Mouse (Mus musculus): ENCODE data around the gene Hmga1. TPM values are rescaled to one million over a fixed set of nuclear protein-coding genes. Genes with fewer than 3 reads are reported as not detected.

Hmga1 gene
- 120 and 124 TPM in 2 replicates for polyA plus RNA-seq (2015; fragmentation: Nextera tagmentation; extraction: Ambion mirVana)

GRCm38 (mm10) chr17:27556315-27557011, at the start of gene Hmga1:
Gene Hmga1, plus strand, starts transcription at chr17:27556497.
- under 1% methylated on average over 69 of the region's 79 CpGs for WGBS
- Histone ChIP-seq H3K4me2 (replicated peaks) (peak within 1 kb of the TSS; percentile 90), H3K27ac (peak within 1 kb of the TSS; percentile 96), H3K4me3 (replicated peaks) (peak within 1 kb of the TSS; percentile 85), H3K4me1 (replicated peaks) (peaks cover 41% of the 10 kb centered on the region), H3K9me3 (no peaks in the 10 kb centered on the region), H3K9ac (replicated peaks) (peak within 1 kb of the TSS; percentile 86), H3K27me3 (peaks cover 12% of the 10 kb centered on the region), H3K36me3 (no peaks in the 10 kb centered on the region)
- peak; percentile 78 for ATAC-seq

GRCm38 (mm10) chr17:27506871-27507590, 49.3 kb upstream of the Hmga1 start:
- Histone ChIP-seq H3K4me3 (replicated peaks) (no peak overlapping the region), H3K4me2 (replicated peaks) (no peak overlapping the region), H3K9ac (replicated peaks) (peak overlapping the region; percentile 46; the same call in 1 of the 2 replicates), H3K4me1 (replicated peaks) (peaks cover 94% of the 10 kb centered on the region), H3K27me3 (peaks cover 44% of the 10 kb centered on the region), H3K36me3 (no peaks in the 10 kb centered on the region), H3K27ac (0 out of 2 replicates have a peak overlapping the region, but pooled peaks have one; percentile 11), H3K9me3 (no peaks in the 10 kb centered on the region)
- 86% methylated on average over 7 of the region's 7 CpGs for WGBS
- ATAC-seq, result no peak

- peaks cover 94% of the 10 kb centered on the region for H3K4me1 ChIP-seq (replicated peaks)
- H3K36me3 ChIP-seq, result no peaks in the 10 kb centered on the region
- 0 out of 2 replicates have a peak overlapping the region, but pooled peaks have one; percentile 46 for H3K9ac ChIP-seq (replicated peaks)
- no peak overlapping the region for H3K4me3 ChIP-seq (replicated peaks)
- ATAC-seq, result no peak
- no peaks in the 10 kb centered on the region for H3K9me3 ChIP-seq
- peaks cover 49% of the 10 kb centered on the region for H3K27me3 ChIP-seq
- no peak overlapping the region for H3K4me2 ChIP-seq (replicated peaks)
- WGBS, result 81% methylated on average over 7 of the region's 7 CpGs
- H3K27ac ChIP-seq, result 0 out of 2 replicates have a peak overlapping the region, but pooled peaks have one; percentile 11
Observed at GRCm38 (mm10) chr17:27507591-27507945, 48.7 kb upstream of the Hmga1 start.

- no peak overlapping the region for H3K27ac ChIP-seq
- no peaks in the 10 kb centered on the region for H3K36me3 ChIP-seq
- H3K9ac ChIP-seq (replicated peaks), result no peak overlapping the region
- peaks cover 50% of the 10 kb centered on the region for H3K27me3 ChIP-seq
- H3K4me1 ChIP-seq (replicated peaks), result peaks cover 90% of the 10 kb centered on the region
- H3K4me2 ChIP-seq (replicated peaks), result no peak overlapping the region
- no peak for ATAC-seq
- WGBS, result 53% methylated on average over 12 of the region's 12 CpGs
- H3K9me3 ChIP-seq, result no peaks in the 10 kb centered on the region
- no peak overlapping the region for H3K4me3 ChIP-seq (replicated peaks)
Observed at GRCm38 (mm10) chr17:27508002-27508401, 48.3 kb upstream of the Hmga1 start.

GRCm38 (mm10) chr17:27508513-27508912, 47.8 kb upstream of the Hmga1 start:
- Histone ChIP-seq H3K9ac (replicated peaks) (no peak overlapping the region), H3K4me3 (replicated peaks) (no peak overlapping the region), H3K9me3 (no peaks in the 10 kb centered on the region), H3K27ac (no peak overlapping the region), H3K4me1 (replicated peaks) (peaks cover 87% of the 10 kb centered on the region), H3K4me2 (replicated peaks) (no peak overlapping the region), H3K36me3 (no peaks in the 10 kb centered on the region), H3K27me3 (peaks cover 51% of the 10 kb centered on the region)
- 57% methylated on average over 5 of the region's 5 CpGs for WGBS
- ATAC-seq, result no peak

GRCm38 (mm10) chr17:27509056-27509455, 47.2 kb upstream of the Hmga1 start:
- H3K4me1 ChIP-seq (replicated peaks), result peaks cover 87% of the 10 kb centered on the region
- no peaks in the 10 kb centered on the region for H3K36me3 ChIP-seq
- peaks cover 56% of the 10 kb centered on the region for H3K27me3 ChIP-seq
- no peak overlapping the region for H3K9ac ChIP-seq (replicated peaks)
- no peak overlapping the region for H3K27ac ChIP-seq
- H3K9me3 ChIP-seq, result no peaks in the 10 kb centered on the region
- no peak overlapping the region for H3K4me2 ChIP-seq (replicated peaks)
- ATAC-seq, result no peak
- 76% methylated on average over 5 of the region's 5 CpGs for WGBS
- no peak overlapping the region for H3K4me3 ChIP-seq (replicated peaks)

GRCm38 (mm10) chr17:27510258-27511124, 45.8 kb upstream of the Hmga1 start:
- Histone ChIP-seq H3K4me3 (replicated peaks) (no peak overlapping the region), H3K4me1 (replicated peaks) (peaks cover 75% of the 10 kb centered on the region), H3K36me3 (no peaks in the 10 kb centered on the region), H3K9ac (replicated peaks) (peak overlapping the region; percentile 20; the same call in 1 of the 2 replicates), H3K27ac (peak overlapping the region; percentile 62; the same call in 1 of the 2 replicates), H3K4me2 (replicated peaks) (peak overlapping the region; percentile 97), H3K9me3 (no peaks in the 10 kb centered on the region), H3K27me3 (peaks cover 71% of the 10 kb centered on the region)
- WGBS, result 55% methylated on average over 9 of the region's 9 CpGs
- ATAC-seq, result no peak

- 85% methylated on average over 7 of the region's 7 CpGs for WGBS
- H3K4me1 ChIP-seq (replicated peaks), result peaks cover 67% of the 10 kb centered on the region
- H3K36me3 ChIP-seq, result no peaks in the 10 kb centered on the region
- peaks cover 71% of the 10 kb centered on the region for H3K27me3 ChIP-seq
- H3K9me3 ChIP-seq, result no peaks in the 10 kb centered on the region
- no peak for ATAC-seq
- H3K4me2 ChIP-seq (replicated peaks), result peak overlapping the region; percentile 97
- peak overlapping the region; percentile 72 for H3K4me3 ChIP-seq (replicated peaks)
- H3K9ac ChIP-seq (replicated peaks), result peak overlapping the region; percentile 85
- peak overlapping the region; percentile 82 for H3K27ac ChIP-seq
Observed at GRCm38 (mm10) chr17:27511125-27511735, 45.1 kb upstream of the Hmga1 start.

- Histone ChIP-seq H3K4me1 (replicated peaks) (peaks cover 60% of the 10 kb centered on the region), H3K36me3 (no peaks in the 10 kb centered on the region), H3K9ac (replicated peaks) (peak overlapping the region; percentile 85), H3K9me3 (no peaks in the 10 kb centered on the region), H3K4me2 (replicated peaks) (peak overlapping the region; percentile 97), H3K4me3 (replicated peaks) (peak overlapping the region; percentile 72), H3K27me3 (peaks cover 64% of the 10 kb centered on the region), H3K27ac (peak overlapping the region; percentile 82)
- peak; percentile 53 for ATAC-seq
- WGBS, result under 1% methylated on average over 62 of the region's 64 CpGs
Observed at GRCm38 (mm10) chr17:27511865-27512618, 44.3 kb upstream of the Hmga1 start.

- peaks cover 59% of the 10 kb centered on the region for H3K27me3 ChIP-seq
- peaks cover 60% of the 10 kb centered on the region for H3K4me1 ChIP-seq (replicated peaks)
- ATAC-seq, result peak; percentile 31
- no peaks in the 10 kb centered on the region for H3K9me3 ChIP-seq
- H3K36me3 ChIP-seq, result no peaks in the 10 kb centered on the region
- H3K27ac ChIP-seq, result peak overlapping the region; percentile 82
- peak overlapping the region; percentile 85 for H3K9ac ChIP-seq (replicated peaks)
- H3K4me2 ChIP-seq (replicated peaks), result peak overlapping the region; percentile 97
- 0% methylated on average over 63 of the region's 78 CpGs for WGBS
- H3K4me3 ChIP-seq (replicated peaks), result peak overlapping the region; percentile 72
Observed at GRCm38 (mm10) chr17:27512619-27513161, 43.6 kb upstream of the Hmga1 start.
